Mouse (Mus musculus) adrenal gland, postnatal 10 days (tissue): Measurements from ENCODE around the gene I0C0044D17Rik. TPM values are rescaled to one million over a fixed set of nuclear protein-coding genes. Genes with fewer than 3 reads are reported as not detected.
"Not testable (repeated sequence)": the region's sequence is repeated elsewhere in the genome, so short reads cannot be mapped to it uniquely, and the experiment has no call there.

Experiments
- DNase-seq: peaks from one replicate; pipeline ENCODE4 v3.0.0; 2021; ENCODE audit warnings: mixed read lengths
- long read RNA-seq, 2 experiments: library from polyadenylated mRNA; stranded (forward); transcript quantifications; one replicate each; pipeline ENCODE4 v2.0.0; 2021
- total RNA-seq, 2 experiments: library from RNA; stranded (reverse); gene quantifications; 2 replicates each; pipeline ENCODE4 v1.2.3; 2021

Gene I0C0044D17Rik
- not detected for total RNA-seq
- long read RNA-seq, experiment 1: 0 reads
- long read RNA-seq, experiment 2: 0 reads

DNA sequence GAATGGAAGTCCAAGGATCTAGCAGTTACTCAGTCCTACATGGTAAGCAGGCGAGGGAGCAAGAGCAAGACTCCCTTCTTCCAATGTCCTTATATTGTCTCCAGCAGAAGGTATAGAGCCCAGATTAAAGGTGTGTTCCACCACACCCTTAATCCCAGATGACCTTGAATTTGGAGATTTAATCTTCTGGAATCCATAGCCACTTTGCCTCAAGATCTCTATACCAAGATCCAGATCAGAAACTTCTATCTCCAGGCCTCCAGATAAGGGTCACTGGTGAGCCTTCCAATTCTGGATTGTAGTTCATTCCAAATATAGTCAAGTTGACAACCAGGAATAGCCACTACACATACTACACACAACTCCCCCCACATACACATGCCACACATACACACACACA is at the start of gene I0C0044D17Rik:
I0C0044D17Rik (minus strand) TSS at position 101 of the 400 bp plus-strand sequence.
- not testable (repeated sequence) for DNase-seq

DNA sequence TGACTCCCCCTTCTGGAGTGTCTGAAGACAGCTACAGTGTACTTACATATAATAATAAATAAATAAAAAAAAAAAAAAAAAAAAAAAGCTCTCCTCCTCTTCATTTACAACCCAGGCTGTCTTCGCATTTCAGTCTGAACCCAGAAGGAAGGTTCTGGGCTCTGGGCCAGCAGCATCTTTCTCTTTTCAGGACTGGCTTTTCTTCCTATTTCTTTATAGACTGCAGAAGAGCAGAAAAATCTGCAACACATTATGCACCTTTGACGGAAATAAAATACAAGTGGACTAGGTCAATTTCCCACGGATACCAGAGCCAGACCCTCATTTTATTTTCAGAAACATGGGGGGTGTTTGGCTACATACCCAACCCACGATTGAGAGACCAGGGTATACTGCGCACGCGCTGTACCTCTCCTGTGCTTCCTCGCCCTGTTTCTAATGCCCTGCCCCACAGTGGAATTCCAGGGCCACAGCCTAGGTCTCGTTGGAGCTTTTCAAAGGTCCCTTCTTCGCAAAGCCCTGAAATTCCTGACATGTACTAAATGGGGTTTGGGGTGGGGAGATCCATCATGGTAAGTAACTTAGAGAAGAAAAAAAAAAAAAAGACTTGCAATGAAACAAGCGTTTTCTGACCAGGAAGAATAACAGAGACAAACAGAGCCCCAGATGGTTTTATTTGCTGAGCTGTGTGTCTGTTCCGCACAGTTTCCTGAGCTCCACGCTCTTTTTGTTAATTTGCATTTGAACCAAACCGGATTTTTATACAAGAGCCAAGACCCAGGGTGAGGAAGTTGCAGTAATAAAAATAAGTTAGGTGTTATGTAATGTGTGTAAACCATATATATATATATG is 42.0 kb upstream of the I0C0044D17Rik start:
- no peak for DNase-seq

DNA sequence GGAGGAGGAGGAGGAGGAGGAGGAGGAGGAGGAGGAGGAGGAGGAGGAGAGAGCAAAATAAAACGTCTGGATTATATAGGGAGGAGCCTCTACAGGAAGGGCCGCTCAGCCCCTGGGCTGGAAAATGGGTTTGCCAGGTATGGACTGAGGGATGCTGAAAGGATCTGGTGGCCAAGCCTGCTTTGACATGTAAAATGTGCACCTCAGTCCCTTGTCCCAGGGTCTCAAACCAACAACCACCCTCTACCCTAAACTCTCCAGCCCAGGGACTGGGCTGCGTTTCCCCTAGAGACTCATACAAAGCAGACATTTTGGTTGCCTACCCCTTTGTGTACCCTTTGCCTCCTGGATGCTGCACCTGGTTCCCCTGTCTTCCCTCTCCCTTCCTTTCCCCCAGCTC is 40.9 kb upstream of the I0C0044D17Rik start:
- no peak for DNase-seq

DNA sequence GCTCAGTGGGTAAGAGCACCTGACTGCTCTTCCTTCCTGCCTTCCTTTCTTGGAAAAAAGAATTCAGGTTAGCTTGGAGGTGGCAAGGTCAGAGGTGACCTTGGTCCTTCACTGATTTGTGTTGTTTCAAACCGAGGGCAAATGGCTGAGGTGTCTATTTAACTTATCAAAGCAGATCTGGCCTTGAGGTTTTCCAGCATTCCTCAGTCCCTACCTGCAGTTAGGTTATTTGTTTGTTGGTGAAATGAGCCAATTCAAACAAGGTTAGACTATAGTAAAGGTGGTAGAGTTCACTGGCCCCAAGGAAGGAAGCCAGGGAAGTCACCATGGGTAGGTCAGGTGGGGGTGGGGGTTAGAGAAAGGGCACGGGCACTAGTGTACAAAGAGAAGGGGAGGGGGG is 40.5 kb upstream of the I0C0044D17Rik start:
- DNase-seq: no peak

DNA sequence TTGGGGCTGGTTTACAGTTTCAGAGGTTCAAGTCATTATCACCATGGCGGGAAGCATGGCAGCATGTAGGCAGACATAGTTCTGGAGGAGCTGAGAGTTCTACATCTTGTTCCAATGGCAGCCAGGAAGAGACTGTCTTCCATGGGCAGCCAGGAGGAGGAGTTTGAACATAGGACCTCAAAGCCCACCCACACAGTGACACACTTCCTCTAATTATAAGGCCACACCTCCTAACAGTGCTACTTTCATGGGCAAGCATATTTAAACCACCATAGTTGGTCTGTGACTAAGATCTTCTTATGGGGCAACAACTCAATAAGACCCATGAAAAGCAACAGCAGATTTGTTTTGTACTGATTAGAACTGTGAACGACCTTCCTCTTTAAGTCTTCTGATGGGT is 39.8 kb upstream of the I0C0044D17Rik start:
- no peak for DNase-seq

DNA sequence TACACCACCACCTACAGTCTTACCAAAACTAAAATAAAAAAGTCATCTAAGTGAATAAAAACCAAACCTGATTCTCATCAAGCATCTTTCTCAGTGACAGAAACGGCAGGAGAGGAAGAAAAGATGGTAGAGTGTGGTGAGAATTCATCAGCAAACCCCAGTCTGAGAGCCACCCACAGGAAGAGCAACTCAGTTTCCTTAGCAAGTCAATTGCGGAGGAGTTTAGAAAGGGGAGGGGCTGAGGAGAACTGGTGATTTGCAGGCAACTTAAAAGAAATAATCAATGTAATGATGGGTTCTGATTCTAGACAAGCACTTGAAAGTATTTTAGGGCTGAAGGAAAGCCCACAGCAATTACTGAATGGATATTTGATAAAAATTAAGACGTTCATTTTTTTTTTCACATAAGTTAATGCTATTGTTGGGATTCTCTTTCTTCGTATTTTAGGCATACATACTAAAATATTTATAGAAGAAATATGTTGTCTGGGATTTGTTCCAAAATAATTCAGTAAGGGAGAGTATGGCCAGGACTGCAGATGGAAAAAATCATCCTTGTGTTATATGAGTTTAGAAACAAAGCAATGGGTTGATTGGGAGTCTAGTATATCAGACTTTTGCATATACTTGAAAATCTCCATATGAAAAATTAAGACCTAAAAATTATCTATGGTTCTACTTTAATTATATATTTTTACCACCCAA is 34.7 kb upstream of the I0C0044D17Rik start:
- DNase-seq: no peak

DNA sequence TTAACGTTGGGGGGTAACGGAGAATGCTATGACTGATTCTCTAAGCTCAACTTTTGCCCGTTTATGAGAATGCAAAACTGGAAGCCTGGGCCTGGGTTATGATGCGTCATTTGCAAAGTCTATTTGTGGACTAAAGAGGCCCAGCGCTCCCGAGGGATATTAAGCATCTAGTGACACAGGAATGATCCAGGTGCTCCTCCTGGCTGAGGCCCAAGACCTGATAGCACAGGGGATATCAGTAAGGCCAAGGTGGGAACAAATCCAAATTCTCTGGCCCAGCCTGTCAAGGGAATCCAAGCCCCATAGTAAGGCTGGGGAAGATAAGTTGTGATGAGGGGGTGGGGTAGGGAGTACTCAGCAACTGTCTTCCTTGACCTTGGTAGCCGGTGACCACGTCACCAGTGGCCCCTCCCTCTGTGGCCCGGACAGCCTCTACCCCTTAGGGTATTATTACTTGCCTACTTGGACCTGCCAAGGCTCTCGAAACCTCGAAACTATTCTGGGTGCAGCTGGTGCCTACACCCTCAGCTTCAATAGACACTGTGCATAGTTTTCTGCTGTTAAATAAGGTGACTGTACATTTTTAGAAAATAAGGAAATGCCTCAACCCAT is 33.5 kb upstream of the I0C0044D17Rik start:
- DNase-seq: peak; percentile 10

DNA sequence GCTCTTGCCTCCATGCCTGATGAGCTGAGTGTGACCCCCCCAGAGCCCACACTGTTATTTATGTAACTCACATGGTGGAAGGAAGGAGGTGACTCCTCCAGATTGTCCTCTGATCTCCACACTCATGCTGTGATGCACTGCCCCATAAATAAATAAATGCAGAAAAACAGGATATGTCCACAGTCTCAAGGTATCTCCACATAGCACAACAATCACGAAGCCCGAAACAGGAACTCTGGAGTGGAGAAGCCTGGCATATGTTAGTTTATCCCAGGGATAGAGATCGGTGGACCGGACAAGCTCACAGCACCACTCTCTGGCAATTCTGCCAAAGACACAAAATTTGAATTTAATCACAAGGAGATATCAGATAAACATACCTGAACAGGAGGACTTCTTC is 30.3 kb upstream of the I0C0044D17Rik start:
- no peak for DNase-seq

DNA sequence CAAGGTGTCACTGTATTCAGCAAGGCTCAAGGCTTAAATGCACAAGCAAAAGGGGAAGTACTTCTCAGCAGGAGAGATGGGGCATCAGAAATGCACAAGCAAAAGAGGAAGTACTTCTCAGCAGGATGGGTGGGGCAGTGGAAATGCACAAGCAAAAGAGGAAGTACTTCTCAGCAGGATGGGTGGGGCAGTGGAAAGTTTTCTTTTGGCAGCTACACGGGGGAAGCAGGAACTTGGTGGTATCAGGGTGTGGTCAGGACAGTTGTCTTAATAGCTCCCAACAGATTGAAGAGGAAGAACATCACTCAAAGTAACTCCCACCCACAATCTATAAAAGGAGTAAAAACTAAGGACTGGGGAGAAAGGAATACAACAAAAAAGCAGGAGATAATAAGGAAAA is 26.8 kb upstream of the I0C0044D17Rik start:
- not testable (repeated sequence) for DNase-seq

DNA sequence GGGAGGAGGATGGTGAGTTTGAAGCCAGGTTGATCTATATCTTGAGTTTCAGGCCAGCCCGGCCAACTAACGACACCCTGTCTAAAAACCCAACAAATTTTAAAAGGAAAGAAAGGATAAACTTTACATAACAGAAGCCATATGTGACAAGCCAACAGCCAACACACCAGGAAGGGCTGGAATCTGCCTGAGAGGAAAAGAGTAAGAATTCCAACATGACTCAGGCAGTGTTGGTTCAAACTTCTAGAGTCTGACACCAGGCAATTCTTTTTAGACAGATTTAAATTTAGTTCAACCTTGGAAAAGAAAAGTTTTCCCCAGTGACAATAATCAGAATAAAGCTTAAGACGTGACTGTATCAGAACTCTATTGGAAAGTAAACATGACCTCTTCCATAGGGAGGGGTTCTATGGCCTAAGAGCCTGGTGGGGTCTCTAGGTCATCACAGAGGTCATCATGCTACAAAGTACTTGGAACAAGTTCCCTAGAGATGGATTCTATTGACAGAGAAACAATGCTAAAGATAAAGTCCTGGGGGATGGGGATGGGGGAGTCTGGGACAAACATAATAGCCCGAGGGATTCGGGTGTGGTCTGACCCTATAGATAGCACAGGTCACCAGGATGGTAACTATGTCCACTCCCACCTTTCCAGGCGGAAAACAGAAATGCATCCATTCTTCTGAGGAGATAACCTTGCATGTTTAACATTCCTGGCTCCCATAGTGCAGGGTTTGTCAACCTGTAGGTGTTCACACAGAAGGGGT is 23.7 kb upstream of the I0C0044D17Rik start:
- no peak for DNase-seq

DNA sequence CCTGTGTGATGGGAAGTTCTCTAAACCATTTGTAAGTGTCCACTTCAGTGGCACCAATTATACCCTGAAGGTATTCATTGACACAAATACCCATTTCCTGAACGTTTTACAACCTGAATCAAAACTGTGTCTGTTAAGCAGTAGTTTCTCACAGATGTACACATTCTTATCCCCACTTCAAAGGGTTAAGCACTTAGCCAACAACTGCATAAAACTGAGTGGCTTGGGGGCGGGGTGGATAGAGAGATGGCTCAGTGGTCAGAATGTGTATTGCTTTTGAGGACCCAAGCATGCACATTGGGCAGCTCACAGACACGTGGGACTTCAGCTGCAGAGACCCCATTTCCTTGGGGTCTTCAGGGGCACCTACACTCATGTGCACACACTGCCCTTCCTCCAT is 22.8 kb upstream of the I0C0044D17Rik start:
- no peak for DNase-seq

DNA sequence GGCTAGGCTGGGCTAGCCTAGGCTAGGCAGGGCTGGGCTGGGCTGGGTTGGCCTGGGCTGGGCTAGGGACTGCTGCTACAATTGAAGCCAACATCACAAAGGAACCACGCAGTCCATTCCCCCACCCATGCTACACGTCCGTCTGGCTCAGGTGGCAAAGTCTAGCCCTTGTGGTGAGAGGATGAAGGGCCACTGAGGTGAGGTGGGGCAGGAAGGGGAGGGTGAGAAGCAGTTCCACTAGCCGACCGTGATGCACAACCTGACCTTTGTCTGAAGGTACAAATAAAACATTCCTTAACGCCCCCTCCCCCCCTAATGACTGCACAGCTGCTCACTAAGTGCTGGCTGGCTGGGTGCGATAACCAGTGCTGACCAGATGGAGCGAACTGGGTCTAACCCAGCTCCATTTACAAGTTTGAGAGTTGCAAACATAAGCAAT is 22.1 kb upstream of the I0C0044D17Rik start:
- no peak for DNase-seq

DNA sequence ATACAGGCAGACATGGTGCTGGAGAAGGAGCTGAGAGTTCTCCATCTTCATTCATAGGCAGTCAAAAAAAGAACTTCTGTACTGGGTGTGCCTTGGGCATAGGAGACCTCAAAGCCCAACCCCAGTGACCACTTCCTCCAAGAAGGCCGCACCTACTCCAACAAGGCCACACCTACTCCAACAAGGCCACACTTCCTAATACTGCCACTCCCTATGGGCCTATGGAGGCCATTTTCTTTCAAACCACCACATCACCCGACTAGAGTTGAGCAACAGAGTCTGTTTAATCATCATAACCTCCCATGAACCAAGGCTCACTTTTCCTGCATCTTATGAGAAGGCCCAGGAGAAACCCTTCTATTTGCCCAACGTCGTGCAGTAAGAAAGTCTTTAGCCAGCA is 21.6 kb upstream of the I0C0044D17Rik start:
- no peak for DNase-seq

DNA sequence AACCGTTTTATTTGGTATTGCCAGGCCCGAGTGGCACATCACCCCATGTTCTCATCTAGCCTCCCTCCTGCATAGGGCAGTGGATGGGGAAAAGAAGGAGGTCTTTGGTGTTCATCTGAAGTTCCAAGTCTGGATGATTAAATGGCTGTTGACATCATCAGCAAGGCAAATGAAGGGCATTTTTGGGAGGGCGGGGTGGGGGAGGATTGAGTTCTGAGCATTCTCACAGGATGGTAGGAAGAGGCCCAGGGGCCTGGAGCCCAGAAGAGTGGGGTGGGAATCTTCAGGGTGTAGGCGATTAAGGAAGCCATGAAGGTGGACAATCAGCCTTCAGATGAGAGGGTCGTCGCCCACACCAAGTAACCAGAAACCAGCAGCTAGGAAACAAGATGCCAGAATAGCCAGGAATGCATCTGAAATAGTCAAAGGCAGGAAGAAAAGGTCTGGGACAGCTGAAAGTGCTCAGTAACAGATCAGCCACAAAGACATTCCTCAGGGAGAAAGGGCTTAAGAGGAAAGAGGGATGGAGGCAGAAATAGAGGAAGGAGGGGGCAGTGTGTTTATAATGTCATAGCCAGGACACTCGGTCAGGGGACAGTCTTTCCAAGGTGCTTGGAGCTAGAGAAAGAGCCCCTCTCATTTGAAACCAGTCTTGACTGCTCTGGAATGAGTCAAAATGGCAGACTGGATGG is 20.4 kb upstream of the I0C0044D17Rik start:
- no peak for DNase-seq

DNA sequence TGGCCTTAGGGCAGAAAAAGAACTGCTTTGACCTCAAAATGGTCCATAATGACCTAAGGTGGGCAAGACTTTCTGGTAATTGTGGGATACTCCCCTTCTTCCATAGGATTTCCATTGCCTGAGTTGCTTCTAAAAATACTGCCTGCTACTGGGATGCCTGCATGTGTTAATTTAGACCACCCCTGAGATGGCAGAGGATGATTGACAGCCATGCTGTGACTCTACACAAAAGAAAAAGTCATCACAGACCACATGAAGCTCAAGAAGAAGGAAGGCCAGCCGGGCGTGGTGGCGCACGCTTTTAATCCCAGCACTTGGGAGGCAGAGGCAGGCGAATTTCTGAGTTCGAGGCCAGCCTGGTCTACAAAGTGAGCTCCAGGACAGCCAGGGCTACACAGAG is 17.6 kb upstream of the I0C0044D17Rik start:
- not testable (repeated sequence) for DNase-seq

DNA sequence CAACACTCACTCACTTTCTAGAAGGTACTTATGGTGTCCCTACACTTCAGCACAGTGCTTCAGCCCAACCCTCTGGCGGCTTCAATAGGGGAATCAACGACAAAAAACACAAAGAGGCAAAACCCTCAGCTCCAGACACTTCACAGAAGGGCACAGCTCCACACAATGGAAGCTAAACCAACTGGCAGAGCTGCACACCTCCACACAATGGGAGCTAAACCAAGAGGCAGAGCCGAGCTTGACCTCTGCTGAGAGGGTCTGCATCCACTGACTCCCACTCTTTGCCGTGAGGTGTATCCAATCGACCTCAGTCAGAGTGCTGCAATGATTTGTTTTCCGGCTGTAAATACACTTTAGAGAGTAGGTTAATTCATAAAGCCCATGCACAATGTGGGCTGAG is 16.9 kb upstream of the I0C0044D17Rik start:
- no peak for DNase-seq

DNA sequence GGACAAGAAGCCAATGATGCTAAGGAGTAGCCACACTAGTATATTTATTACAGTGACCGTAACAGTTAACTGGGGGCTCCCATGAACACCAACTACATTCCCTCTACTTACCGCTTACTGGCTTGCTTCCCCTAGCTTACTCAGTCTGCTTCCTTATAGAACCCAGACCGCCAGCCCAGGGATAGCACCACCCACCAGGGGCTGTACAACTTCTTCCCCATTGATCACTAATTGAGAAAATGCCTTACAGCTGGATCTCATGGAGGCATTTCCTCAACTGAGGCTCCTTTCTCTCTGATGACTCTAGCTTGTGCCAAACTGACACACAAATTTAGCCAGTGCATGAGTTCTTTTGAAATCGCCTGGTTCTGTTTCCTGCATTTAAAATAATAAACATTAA is 15.3 kb upstream of the I0C0044D17Rik start:
- no peak for DNase-seq

DNA sequence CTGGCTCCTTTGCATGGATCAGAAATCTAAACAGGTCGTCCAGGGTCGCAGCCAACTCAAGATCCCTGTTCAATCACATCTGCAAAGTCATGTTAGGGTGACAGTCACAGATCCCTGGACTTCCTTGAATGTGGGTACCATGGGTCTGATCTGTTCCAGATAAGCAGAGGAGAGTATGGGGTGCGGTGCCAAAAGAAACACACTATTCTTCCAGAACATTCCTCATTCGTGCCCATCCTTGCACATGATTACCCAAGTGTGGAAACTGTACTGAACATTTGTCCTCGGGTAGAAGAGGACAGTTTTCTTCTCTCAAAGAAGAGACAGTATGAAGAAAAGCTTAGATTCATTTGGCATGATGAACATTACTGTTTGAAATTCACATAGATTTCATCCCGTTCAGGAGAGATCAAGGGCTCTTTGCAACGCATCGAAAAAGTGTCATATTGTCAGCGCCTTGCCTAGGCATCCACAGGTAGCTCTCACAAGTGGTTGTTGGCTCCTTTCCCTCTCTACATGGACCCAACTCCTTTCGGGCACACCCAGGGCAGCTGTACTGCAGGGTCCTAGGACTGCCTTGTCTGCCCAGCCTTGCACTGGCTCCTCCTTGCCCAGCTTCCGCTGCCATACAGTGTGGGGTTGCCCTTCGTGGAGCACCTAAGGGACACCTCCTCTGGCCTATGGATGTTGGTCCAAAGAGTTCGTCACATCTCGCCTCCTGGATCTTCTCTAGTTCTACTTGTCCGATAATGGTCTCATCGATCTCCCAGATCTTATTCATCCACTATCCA is 14.3 kb upstream of the I0C0044D17Rik start:
- DNase-seq: no peak

DNA sequence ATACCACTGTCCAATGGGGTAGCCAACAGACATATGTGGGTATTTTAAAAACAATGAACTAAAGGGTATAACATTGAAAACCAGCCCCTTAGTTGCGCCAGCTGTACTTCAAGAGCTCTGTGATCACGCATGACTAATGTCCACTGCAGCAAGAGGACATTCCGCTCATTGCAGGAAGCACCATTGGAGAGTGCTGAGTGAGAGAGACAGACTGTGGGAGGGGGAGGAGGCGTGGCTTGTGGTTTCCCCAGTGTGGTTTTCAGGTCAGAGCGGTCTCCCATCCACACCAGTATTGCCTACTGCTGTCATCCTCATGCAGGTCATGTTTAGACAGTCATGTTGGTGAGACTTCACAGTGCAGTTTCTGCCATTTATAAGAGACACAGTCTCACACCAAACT is 12.9 kb upstream of the I0C0044D17Rik start:
- peak; percentile 19 for DNase-seq

DNA sequence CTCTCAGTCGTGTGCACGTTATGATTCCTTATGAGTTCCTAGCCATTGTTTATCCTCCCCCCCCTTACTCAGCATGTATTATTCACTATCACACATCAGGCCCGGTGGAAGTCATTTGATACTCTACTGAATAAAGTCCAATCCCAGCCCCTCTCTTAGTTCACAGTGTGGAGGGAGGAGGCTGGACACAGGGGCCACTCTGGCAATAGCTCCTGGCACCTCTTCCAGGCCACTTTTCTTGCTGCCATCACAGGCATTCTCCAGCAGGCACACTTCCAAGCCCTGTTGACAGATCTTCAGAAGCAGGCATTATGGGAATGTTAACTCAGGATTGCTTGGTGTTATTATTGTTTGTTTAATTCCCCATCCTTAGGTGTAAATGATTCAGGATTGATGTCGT is 11.1 kb upstream of the I0C0044D17Rik start:
- no peak for DNase-seq

DNA sequence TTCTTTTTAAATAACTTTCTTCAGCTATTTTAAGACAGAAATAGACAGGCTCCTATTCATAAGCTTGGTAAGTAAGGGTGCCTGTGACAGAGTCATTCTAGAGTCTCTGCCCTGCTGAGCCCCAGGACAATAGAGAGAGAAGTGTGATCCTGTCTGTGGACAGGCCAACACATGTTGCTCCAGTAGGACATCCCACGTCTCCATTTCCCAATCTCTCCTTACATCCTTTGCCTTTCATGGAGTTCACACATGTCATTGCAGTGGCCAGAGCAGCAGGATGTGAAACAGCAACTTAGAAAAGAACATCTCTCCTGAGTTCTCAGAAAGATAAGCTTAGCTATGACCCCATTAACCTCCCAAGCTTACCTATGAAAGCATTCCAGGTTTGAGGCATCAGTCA is 8.1 kb upstream of the I0C0044D17Rik start:
- no peak for DNase-seq
